Mouse (Mus musculus): Measurements from ENCODE around the gene Lrrc39.

The Lrrc39 gene

GRCm38 (mm10) chr3:116604570-116604969 lies 41.8 kb downstream of the Lrrc39 start:
- no peak for DNase-seq (ENCODE audit: low read depth, low spot score)

GRCm38 (mm10) chr3:116614295-116614892 lies 51.6 kb downstream of the Lrrc39 start, which contains the start of gene Trmt13:
Gene Trmt13, minus strand, starts transcription at chr3:116614587.
- DNase-seq (ENCODE audit: low read depth, low spot score), result no peak

- no peak for DNase-seq (ENCODE audit: low read depth, low spot score)
These were observed 52.7 kb downstream of the Lrrc39 start for GRCm38 (mm10) chr3:116615318-116616068.

GRCm38 (mm10) chr3:116618855-116619254 lies 56.1 kb downstream of the Lrrc39 start:
- no peak for DNase-seq (ENCODE audit: low read depth, low spot score)

- no peak for DNase-seq (ENCODE audit: low read depth, low spot score)
These were observed 58.0 kb downstream of the Lrrc39 start for GRCm38 (mm10) chr3:116620636-116621370.

- DNase-seq (ENCODE audit: low read depth, low spot score), result no peak
These were observed 59.9 kb downstream of the Lrrc39 start for GRCm38 (mm10) chr3:116622641-116623040.

GRCm38 (mm10) chr3:116631459-116631858 lies 68.7 kb downstream of the Lrrc39 start:
- no peak for DNase-seq (ENCODE audit: low read depth, low spot score)
